8 mouse cellular contexts compared by ENCODE assay signal in the genomic region with DNA sequence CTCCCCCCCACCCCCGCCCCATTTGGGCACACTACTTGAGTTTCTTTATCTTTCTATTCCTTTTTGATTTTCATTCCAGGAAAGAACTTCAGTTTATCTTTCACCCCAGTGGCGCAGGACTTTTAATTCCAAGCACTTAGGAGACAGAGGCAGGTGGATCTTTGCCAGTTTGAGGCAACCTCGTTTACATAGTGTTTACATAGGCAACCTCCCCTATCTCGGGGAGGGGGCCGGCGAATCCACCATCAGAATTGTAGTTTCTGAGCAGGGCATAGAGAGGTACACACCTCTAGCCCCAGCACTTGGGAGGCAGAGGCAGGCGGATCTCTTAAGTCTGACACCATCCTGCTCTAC. TPM values are rescaled to one million over a fixed set of nuclear protein-coding genes. Genes with fewer than 3 reads are reported as not detected.
A peak's percentile ranks its signal among the peaks of the same experiment; 100 is the strongest.
DNase-seq lines count a peak whose midpoint lies in the region; ATAC-seq and TF ChIP-seq lines count a peak whose summit lies in the region.

No protein-coding gene starts in this region.

- 20% methylated on average over 7 of the region's 7 CpGs for WGBS in kidney, adult 2 months
- 40% methylated on average over 7 of the region's 7 CpGs for WGBS in hindbrain, embryonic 11.5 days
- WGBS in midbrain, embryonic 14.5 days, result 40% methylated on average over 7 of the region's 7 CpGs

- no peaks in the 10 kb centered on the region for H3K27me3 ChIP-seq in kidney, adult 2 months (replicated peaks; ENCODE audit: control insufficient read depth, insufficient read depth, low read length)
- no peaks in the 10 kb centered on the region for H3K27me3 ChIP-seq in hindbrain, embryonic 11.5 days (ENCODE audit: control insufficient read depth, insufficient read depth, low read length)
- H3K27me3 ChIP-seq in midbrain, embryonic 14.5 days (ENCODE audit: control insufficient read depth, insufficient read depth, low read length), result no peaks in the 10 kb centered on the region

- H3K9me3 ChIP-seq in hindbrain, embryonic 11.5 days (ENCODE audit: control insufficient read depth, low read length), result no peaks in the 10 kb centered on the region
- no peaks in the 10 kb centered on the region for H3K9me3 ChIP-seq in midbrain, embryonic 14.5 days (ENCODE audit: control insufficient read depth, low read length)

- ATAC-seq in hindbrain, embryonic 11.5 days (ENCODE audit: low FRiP score), result no peak
- no peak for ATAC-seq in midbrain, embryonic 14.5 days (ENCODE audit: low FRiP score, low TSS enrichment)

- peak overlapping the region; percentile 83 for H3K4me2 ChIP-seq in hindbrain, embryonic 11.5 days (replicated peaks; ENCODE audit: low read depth, low read length)
- H3K4me2 ChIP-seq in midbrain, embryonic 14.5 days (ENCODE audit: low read length), result peak overlapping the region; percentile 93

- peak overlapping the region; percentile 91 for H3K4me3 ChIP-seq in kidney, adult 2 months (ENCODE audit: insufficient read depth, low read depth, low read length)
- peak overlapping the region; percentile 89 for H3K4me3 ChIP-seq in bone marrow macrophage, adult 2 months (ENCODE audit: insufficient read depth, low read length)
- H3K4me3 ChIP-seq in hindbrain, embryonic 11.5 days (ENCODE audit: low read depth, low read length), result peak overlapping the region; percentile 95
- peak overlapping the region; percentile 82 for H3K4me3 ChIP-seq in midbrain, embryonic 14.5 days (replicated peaks; ENCODE audit: low read depth, low read length)

- peak overlapping the region; percentile 96 for H3K9ac ChIP-seq in hindbrain, embryonic 11.5 days (ENCODE audit: low read depth, low read length)
- H3K9ac ChIP-seq in midbrain, embryonic 14.5 days (replicated peaks; ENCODE audit: low read length), result peak overlapping the region; percentile 95

- TF ChIP-seq CTCF in kidney, adult 2 months (conservative IDR thresholded peaks at IDR 0.05; ENCODE audit: insufficient read depth, insufficient read length, low read depth, low read length), result no peak
- TF ChIP-seq CTCF in bone marrow macrophage, adult 2 months (IDR thresholded peaks at IDR 0.05; ENCODE audit: low read depth, low read length), result no peak

- H3K27ac ChIP-seq in kidney, adult 2 months (ENCODE audit: insufficient read depth, low read depth, low read length), result 0 out of 2 replicates have a peak overlapping the region, but pooled peaks have one; percentile 19
- no peak overlapping the region for H3K27ac ChIP-seq in bone marrow macrophage, adult 2 months (ENCODE audit: insufficient read depth, low read depth, low read length)
- H3K27ac ChIP-seq in hindbrain, embryonic 11.5 days (ENCODE audit: low read depth, low read length), result peak overlapping the region; percentile 93; the same call in 1 of the 2 replicates
- peak overlapping the region; percentile 97 for H3K27ac ChIP-seq in midbrain, embryonic 14.5 days (replicated peaks; ENCODE audit: low read depth, low read length)

- DNase-seq in kidney, adult 2 months, result no peak
- DNase-seq in kidney, postnatal 25 days, result no peak
- no peak for DNase-seq in hindbrain, embryonic 11.5 days (ENCODE audit: low spot score)
- DNase-seq in midbrain, embryonic 14.5 days, result no peak
- DNase-seq in ovary, postnatal 10 days (ENCODE audit: low spot score), result no peak
- no peak for DNase-seq in ovary, postnatal 36 days (ENCODE audit: low spot score)
- no peak for DNase-seq in thymus, postnatal 25 days

- H3K4me1 ChIP-seq in kidney, adult 2 months (ENCODE audit: control insufficient read depth, insufficient read depth, low read length), result peaks cover 18% of the 10 kb centered on the region; the same call in 1 of the 2 replicates
- peaks cover 41% of the 10 kb centered on the region for H3K4me1 ChIP-seq in bone marrow macrophage, adult 2 months (ENCODE audit: control insufficient read depth, insufficient read depth, low read length)
- H3K4me1 ChIP-seq in hindbrain, embryonic 11.5 days (replicated peaks; ENCODE audit: control insufficient read depth, insufficient read depth, low read length), result peaks cover 9% of the 10 kb centered on the region
- H3K4me1 ChIP-seq in midbrain, embryonic 14.5 days (ENCODE audit: control insufficient read depth, insufficient read depth, low read length), result peaks cover 33% of the 10 kb centered on the region

- H3K36me3 ChIP-seq in kidney, adult 2 months (ENCODE audit: control insufficient read depth, insufficient read depth, low read length), result no peaks in the 10 kb centered on the region
- H3K36me3 ChIP-seq in hindbrain, embryonic 11.5 days (ENCODE audit: control insufficient read depth, insufficient read depth, low read length), result no peaks in the 10 kb centered on the region
- peaks cover 24% of the 10 kb centered on the region for H3K36me3 ChIP-seq in midbrain, embryonic 14.5 days (ENCODE audit: control insufficient read depth, insufficient read depth, low read length)

- TF ChIP-seq POLR2A in kidney, adult 2 months (IDR thresholded peaks at IDR 0.05; ENCODE audit: low read depth, low read length), result no peak
- no peak for TF ChIP-seq POLR2A in bone marrow macrophage, adult 2 months (IDR thresholded peaks at IDR 0.05; ENCODE audit: borderline replicate concordance, low read depth, low read length)

RNA-seq across cellular contexts. Expression of gene Banp, which starts 2.1 kb away (rescaled TPM):
- polyA plus RNA-seq in kidney, adult 2 months (2012; rRNA removed), result 35.7 and 44.9 TPM in 2 replicates
- 19.9 and 24.0 TPM in 2 replicates for polyA plus RNA-seq in bone marrow macrophage, adult 2 months (2012; ENCODE audit: insufficient read depth, insufficient read length, missing spikeins)
- 50.8 and 51.8 TPM in 2 replicates for polyA plus RNA-seq in hindbrain, embryonic 11.5 days (2014; fragmentation: Nextera tagmentation; extraction: Ambion mirVana)
- 47.7 and 48.7 TPM in 2 replicates for polyA plus RNA-seq in midbrain, embryonic 14.5 days (2014; fragmentation: Nextera tagmentation; extraction: Ambion mirVana)

RNA-seq across cellular contexts. Expression of gene Car5a, which starts 6.9 kb away (rescaled TPM):
- polyA plus RNA-seq in kidney, adult 2 months (2012; rRNA removed), result 13.4 and 17.9 TPM in 2 replicates
- polyA plus RNA-seq in bone marrow macrophage, adult 2 months (2012; ENCODE audit: insufficient read depth, insufficient read length, missing spikeins), result not detected in 2 replicates
- polyA plus RNA-seq in hindbrain, embryonic 11.5 days (2014; fragmentation: Nextera tagmentation; extraction: Ambion mirVana), result 0.15 TPM in 1 of 2 replicates, not detected in the other
- polyA plus RNA-seq in midbrain, embryonic 14.5 days (2014; fragmentation: Nextera tagmentation; extraction: Ambion mirVana), result not detected in 2 replicates

RNA-seq across cellular contexts. Expression of gene Slc7a5, which starts 44.1 kb away (rescaled TPM):
- 4.3 and 4.6 TPM in 2 replicates for polyA plus RNA-seq in kidney, adult 2 months (2012; rRNA removed)
- 1.9 and 2.4 TPM in 2 replicates for polyA plus RNA-seq in bone marrow macrophage, adult 2 months (2012; ENCODE audit: insufficient read depth, insufficient read length, missing spikeins)
- 23.3 and 29.9 TPM in 2 replicates for polyA plus RNA-seq in hindbrain, embryonic 11.5 days (2014; fragmentation: Nextera tagmentation; extraction: Ambion mirVana)
- polyA plus RNA-seq in midbrain, embryonic 14.5 days (2014; fragmentation: Nextera tagmentation; extraction: Ambion mirVana), result 42.0 and 54.0 TPM in 2 replicates

Comparison
In these comparisons a context has a peak if more than half of its experiments do, and no peak if none do; other contexts are left out.
1. RNA of gene Car5a, which starts 6.9 kb away (polyA plus RNA-seq): 13.4 to 17.9 TPM in kidney, adult 2 months; not detected in bone marrow macrophage, adult 2 months, 0.15 TPM in hindbrain, embryonic 11.5 days and not detected in midbrain, embryonic 14.5 days; every median in the first group is over 10 times any median in the second.
2. Peak in every context shown above with its lines, with median percentiles within 50 percentile points of each other: H3K4me3 ChIP-seq.